Mouse (Mus musculus): ENCODE measurements at regions not wholly inside any gene's neighbourhood (a gene's known extent, or its start where the extent isn't known, plus 50 kb on each side); places are given as distances from the start of the nearest gene placed in this dataset.

DNA sequence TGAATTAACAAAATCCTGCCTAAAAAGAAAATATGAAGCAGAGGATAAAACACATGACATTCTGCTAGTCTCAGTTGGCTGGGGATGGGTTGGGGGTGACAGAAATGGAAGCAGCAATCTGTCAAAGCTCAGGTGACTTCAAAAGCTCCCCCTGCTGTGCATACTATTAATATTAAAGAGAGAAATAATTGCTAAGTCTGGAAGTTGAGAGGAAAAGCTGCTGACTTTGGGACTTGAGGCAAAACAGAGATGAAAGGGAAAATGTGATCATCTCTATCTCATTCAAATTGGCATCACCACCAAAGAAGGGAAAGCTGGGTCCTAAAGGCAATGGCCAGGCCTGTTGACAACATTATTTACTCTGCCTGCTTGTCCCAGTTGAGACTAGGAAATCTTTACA is 90.8 kb downstream of the Rpe65 start:
- DNase-seq, result no peak

DNA sequence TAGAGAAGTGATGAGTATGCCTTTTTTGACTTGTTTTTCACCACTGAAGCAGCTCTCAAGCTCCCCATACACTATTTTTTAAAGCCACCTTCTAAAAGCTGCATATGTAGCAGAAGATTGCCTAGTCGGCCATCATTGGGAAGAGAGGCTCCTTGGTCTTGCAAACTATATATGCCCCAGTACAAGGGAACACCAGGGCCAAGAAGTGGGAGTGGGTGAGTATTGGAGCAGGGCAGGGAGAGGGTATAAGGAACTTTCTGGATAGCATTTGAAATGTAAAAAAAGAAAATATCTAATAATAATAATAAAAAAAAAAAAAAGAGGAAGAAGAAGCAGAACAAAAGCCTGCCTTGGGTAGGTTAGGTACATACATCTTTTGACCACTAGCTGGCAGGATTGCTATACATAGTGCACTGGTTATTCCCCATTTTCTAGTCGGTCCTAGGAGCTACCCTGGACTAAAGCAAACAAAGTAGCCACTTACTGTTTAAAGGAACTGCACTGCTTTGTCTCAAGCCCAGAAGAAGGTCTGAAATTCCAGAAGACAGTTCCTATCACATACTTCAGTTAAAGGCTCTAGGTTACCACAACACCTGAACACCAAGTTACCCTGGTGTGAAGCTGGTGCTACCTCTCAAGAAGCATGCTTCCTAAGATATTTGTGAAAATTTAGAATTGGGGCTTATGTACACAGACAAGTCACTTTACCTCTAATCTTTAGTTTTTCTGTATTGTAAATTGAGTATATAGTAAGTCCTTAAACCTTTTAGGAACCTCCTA is 114.9 kb upstream of the Wls start:
- peak in 1 of 2 experiments; percentile 20 for DNase-seq

DNA sequence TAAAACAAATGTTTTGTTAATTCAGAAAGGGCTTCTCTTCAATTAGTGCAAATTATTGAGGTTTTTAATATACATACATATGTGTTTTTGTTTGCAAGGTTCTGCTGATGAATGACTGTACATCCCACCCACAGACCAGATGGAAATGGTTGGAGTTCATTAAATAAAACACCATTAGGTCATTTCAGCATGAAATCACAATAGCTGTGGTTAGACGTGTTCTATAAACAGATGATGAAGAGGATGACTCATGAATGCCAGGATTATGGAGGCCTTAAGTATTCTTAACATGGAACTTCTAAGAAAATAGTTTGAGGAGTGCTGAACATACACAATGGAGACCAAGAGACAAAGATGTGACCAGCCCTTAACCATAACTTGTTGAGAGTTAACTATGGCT is 107.3 kb upstream of the Wls start:
- DNase-seq, result no peak

- DNase-seq, result no peak
These were observed 106.3 kb upstream of the Wls start for GRCm38 (mm10) chr3:159733141-159733540.

- no peak for DNase-seq
These were observed 104.9 kb upstream of the Wls start for GRCm38 (mm10) chr3:159734547-159734946.

DNA sequence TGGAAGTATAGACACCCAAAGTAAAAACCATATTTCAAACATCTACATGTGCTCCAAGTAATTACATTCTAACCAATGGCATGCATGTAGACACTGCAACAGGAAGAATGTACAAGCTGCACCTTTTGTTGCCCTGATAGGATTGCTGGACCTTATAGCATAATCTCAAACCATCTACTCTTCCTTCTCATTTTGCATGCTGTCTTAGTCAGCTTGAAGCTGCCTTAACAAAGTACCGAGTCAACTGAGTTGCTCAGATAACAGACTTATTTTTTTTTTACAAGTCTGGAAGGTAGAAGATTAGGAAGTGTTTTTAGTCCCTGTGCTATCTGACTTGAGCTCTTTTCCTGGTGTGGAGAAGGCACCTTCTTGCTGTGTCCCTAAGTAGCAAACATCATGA is 103.4 kb upstream of the Wls start:
- no peak for DNase-seq

GRCm38 (mm10) chr3:159740600-159741279 is 98.7 kb upstream of the Wls start:
- no peak for DNase-seq

- DNase-seq, result no peak
These were observed 97.7 kb upstream of the Wls start for GRCm38 (mm10) chr3:159741816-159742215.

DNA sequence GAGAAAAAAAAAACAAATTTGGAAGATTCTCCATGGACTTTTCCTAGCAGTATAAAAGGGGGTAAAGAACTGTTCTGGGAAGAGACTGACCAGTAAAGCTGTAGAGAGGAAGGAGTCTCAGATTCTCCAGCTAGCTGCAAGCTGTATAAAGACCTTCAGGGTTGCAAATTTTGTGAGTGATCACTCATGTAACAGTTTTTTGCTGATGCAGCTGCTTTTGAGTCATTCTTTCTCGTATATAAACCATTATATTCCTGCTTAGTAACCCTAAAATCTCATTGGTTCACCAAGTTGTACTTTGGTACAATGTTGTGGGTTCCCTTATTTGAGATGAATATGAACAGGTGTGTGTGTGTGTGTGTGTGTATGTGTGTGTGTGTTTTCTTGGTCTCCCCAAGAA is 79.7 kb upstream of the Wls start:
- no peak for DNase-seq

GRCm38 (mm10) chr3:159760293-159760692 is 79.2 kb upstream of the Wls start:
- no peak for DNase-seq

DNA sequence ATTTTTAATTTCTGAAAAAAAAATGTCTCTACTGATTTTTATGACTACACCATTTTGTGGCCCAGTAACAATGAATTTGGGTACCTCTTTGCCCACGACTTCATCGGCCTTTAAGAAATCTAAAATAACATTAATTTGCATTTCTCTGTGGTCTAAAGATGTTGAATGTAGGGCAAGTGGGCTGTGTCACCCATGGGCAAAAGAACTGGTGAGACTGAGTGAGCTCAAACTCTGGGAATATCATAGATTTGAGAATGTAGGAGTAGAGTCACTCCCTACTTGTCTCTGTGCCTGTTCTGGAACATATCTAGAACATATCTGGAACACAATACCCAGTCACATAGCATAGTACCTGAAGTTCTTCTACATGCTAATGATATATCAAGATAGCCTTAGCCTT is 78.5 kb upstream of the Wls start:
- no peak for DNase-seq

DNA sequence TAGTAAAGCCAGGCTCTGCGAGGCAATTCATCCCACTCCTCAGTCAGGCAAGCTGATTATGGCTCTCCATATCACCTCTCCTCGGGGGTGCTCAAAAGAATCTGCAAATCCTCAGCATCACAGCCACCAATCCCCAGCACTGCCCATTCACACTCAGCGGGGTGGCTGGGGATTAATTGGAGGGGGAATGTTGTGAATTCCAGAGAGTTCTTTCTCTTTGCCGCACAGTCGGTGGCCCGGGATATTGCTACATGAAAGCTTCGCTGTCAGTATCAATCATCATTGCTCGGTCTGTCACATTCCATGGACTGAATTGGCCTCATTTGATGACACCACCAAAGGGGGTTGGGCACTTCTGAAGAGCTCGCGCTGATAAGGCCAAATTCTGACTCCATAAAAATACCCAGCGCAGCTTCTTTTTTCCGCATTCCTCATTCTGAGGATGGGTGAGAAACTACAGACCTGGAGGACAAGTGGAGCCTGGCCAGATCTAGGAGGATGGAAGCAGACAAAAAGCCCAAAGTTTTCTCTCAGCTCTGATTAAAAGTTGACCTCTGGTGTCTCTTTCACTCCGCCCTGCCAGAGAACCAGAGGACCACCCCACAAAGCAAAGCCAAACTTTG is 57.1 kb upstream of the Wls start:
- DNase-seq, result peak in 1 of 2 experiments; percentile 24

DNA sequence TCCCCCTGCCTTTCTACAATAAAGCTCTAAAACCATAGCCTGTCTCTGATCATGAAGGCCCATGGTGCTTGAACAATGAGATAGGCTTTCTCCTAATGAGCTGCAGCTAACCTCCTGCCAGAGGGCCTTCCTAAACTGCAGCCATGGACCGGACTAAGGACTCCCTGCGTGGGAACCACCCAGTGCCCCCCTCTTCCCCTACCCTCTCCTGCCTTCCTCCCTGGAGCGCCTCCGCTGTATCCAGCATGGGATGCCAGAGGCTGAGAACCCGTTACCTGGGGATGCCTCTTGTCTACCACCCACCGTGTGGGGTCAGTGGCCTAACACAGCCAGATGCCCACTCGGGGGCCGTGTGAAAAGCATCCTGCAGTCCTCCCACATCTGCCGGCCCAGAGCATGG is 51.7 kb upstream of the Wls start:
- DNase-seq, result peak in 1 of 2 experiments; percentile 30

Data from kidney, postnatal 25 days (tissue).